Mouse (Mus musculus): ENCODE results near the gene Setd7. TPM values are rescaled to one million over a fixed set of nuclear protein-coding genes. Genes with fewer than 3 reads are reported as not detected.

Gene Setd7
- polyA plus RNA-seq, 1 experiment from 2014 or later = 8.2 TPM

DNA sequence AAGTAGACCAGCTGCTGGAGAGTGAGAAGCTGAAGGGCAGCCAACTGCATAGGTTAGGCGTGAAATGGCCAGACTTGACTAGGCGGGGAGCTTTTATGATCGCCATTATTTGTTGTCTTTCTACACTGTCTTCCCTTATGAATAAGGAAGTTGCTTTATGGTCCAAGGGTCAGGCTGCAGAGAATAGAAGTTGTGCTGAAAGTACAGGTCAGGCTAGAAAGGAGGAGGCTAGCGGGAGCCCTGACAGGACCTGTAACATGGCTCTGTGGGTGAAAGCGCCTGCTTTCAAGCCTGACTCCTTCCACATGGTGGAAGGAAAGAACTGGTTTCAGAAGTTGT is 28.4 kb downstream of the Setd7 start:
- ATAC-seq (ENCODE audit: low FRiP score) (no peak), DNase-seq (ENCODE audit: low spot score) (no peak)
- H3K27me3 ChIP-seq (ENCODE audit: control insufficient read depth, insufficient read depth, low read length) = no peaks in the 10 kb centered on the region
- H3K9ac ChIP-seq (ENCODE audit: low read depth, low read length) = no peak overlapping the region
- H3K4me3 ChIP-seq (ENCODE audit: low read depth, low read length) = no peak overlapping the region
- no peaks in the 10 kb centered on the region for H3K4me1 ChIP-seq (replicated peaks; ENCODE audit: control insufficient read depth, insufficient read depth, low read length)
- H3K27ac ChIP-seq (ENCODE audit: low read depth, low read length) = no peak overlapping the region
- H3K4me2 ChIP-seq (replicated peaks; ENCODE audit: low read depth, low read length) = no peak overlapping the region
- H3K9me3 ChIP-seq (ENCODE audit: control insufficient read depth, low read length) = no peaks in the 10 kb centered on the region
- 87% methylated on average over 5 of the region's 5 CpGs for WGBS
- H3K36me3 ChIP-seq (ENCODE audit: control insufficient read depth, insufficient read depth, low read length) = peaks cover 6% of the 10 kb centered on the region; the same call in 1 of the 2 replicates

DNA sequence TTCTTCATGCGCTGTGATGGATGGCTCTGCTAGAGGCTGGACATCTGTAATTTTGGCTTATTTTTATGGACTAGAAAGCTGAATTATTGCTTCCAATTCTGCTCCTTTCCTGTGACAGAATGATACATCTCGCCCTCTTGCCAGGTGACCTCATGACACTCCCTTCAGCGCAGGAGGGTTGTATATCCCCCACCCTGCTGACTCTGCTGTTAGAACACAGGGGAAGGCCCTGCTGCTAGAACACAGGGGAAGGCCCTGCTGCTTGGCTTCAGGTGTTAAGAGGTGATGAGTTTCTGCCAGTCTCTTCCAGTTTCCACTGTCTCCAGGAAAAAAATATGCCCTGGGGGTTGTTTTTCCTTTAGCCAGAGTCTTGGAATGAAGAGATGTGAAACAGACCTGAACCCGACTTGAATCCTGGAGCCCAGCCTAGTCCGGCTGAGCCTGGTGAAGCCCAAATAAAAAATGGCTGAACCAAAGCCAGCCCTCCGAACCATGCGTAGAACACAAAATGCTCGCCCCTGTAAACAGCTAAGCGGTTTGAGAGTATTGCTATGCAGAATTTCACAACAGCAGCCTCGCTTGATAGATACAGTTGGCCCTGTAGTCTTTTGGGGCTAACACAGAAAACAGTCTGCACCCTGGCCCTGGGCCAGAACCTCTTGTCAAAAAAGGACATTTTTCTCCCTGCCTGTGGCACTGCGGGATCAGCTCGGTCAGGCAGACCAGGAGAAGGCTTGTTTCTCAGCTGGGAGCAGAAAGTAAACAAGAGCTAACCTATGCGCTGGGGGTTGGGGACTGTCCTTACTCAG is 29.0 kb downstream of the Setd7 start:
- no peak overlapping the region for H3K4me3 ChIP-seq (ENCODE audit: low read depth, low read length)
- no peak for DNase-seq (ENCODE audit: low spot score)
- no peak for ATAC-seq (ENCODE audit: low FRiP score)
- no peak overlapping the region for H3K4me2 ChIP-seq (replicated peaks; ENCODE audit: low read depth, low read length)
- no peaks in the 10 kb centered on the region for H3K4me1 ChIP-seq (replicated peaks; ENCODE audit: control insufficient read depth, insufficient read depth, low read length)
- H3K9me3 ChIP-seq (ENCODE audit: control insufficient read depth, low read length) = no peaks in the 10 kb centered on the region
- H3K27me3 ChIP-seq (ENCODE audit: control insufficient read depth, insufficient read depth, low read length) = no peaks in the 10 kb centered on the region
- H3K36me3 ChIP-seq (ENCODE audit: control insufficient read depth, insufficient read depth, low read length) = peaks cover 6% of the 10 kb centered on the region; the same call in 1 of the 2 replicates
- H3K9ac ChIP-seq (ENCODE audit: low read depth, low read length) = no peak overlapping the region
- no peak overlapping the region for H3K27ac ChIP-seq (ENCODE audit: low read depth, low read length)
- 88% methylated on average over 13 of the region's 13 CpGs for WGBS

DNA sequence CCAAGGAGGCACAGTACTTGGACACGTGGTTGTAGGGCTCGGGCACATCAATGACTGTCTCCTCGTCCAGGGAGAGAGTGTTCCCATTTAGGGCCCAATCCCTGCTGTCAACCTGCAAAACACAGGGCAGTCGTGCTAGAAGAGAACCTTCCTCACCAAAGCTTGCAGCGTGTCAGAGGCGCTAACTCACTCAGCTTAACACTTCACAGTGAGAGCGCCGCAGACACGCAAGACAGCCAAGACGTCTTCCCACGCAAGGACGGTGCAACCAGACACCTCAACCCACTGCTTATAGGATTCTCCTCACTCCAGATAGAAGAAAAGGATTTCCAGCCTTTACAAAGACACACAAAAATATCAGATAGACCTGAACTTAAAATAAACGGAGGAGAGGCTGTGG is 33.8 kb downstream of the Setd7 start:
- Histone ChIP-seq H3K4me2 (replicated peaks; ENCODE audit: low read depth, low read length) (no peak overlapping the region), H3K9ac (ENCODE audit: low read depth, low read length) (no peak overlapping the region), H3K4me3 (ENCODE audit: low read depth, low read length) (no peak overlapping the region), H3K27ac (ENCODE audit: low read depth, low read length) (no peak overlapping the region), H3K36me3 (ENCODE audit: control insufficient read depth, insufficient read depth, low read length) (peaks cover 6% of the 10 kb centered on the region), H3K27me3 (ENCODE audit: control insufficient read depth, insufficient read depth, low read length) (no peaks in the 10 kb centered on the region), H3K4me1 (replicated peaks; ENCODE audit: control insufficient read depth, insufficient read depth, low read length) (no peaks in the 10 kb centered on the region), H3K9me3 (ENCODE audit: control insufficient read depth, low read length) (no peaks in the 10 kb centered on the region)
- WGBS = 94% methylated on average over 13 of the region's 13 CpGs
- no peak for ATAC-seq (ENCODE audit: low FRiP score)
- DNase-seq (ENCODE audit: low spot score) = no peak

DNA sequence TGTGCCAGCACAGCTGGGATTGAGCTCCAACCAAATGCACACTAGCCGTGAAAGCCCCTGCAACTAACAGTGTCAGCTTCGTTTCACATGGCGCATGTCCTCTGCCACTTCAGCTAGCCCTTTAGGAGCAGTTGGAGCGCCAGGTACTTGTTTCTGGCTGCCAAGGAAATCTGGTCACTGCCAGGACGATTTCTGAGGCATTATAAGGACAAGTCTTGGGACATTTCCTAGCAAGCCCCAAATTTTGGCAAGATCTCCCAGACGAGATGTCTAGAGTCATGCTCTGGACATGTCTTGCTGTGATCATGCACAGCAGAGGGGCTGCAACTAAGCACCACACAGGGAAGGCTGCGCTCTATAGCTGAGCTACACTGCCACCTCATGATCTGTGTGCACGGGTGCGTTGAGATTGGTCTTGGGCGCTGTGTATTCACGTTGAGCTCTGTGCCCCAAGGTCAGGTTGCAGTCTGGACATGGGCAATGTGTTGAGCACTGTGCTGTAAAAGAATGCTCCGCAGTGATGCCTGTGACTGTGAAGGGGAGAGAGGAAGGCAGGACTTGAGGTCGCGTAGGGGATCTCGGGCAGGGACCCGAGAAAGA is 35.4 kb downstream of the Setd7 start:
- Histone ChIP-seq H3K36me3 (ENCODE audit: control insufficient read depth, insufficient read depth, low read length) (peaks cover 6% of the 10 kb centered on the region), H3K4me2 (replicated peaks; ENCODE audit: low read depth, low read length) (no peak overlapping the region), H3K9ac (ENCODE audit: low read depth, low read length) (no peak overlapping the region), H3K4me1 (replicated peaks; ENCODE audit: control insufficient read depth, insufficient read depth, low read length) (no peaks in the 10 kb centered on the region), H3K9me3 (ENCODE audit: control insufficient read depth, low read length) (no peaks in the 10 kb centered on the region), H3K27me3 (ENCODE audit: control insufficient read depth, insufficient read depth, low read length) (no peaks in the 10 kb centered on the region), H3K27ac (ENCODE audit: low read depth, low read length) (no peak overlapping the region), H3K4me3 (ENCODE audit: low read depth, low read length) (no peak overlapping the region)
- DNase-seq (ENCODE audit: low spot score) (no peak), ATAC-seq (ENCODE audit: low FRiP score) (no peak)
- 84% methylated on average over 16 of the region's 16 CpGs for WGBS

DNA sequence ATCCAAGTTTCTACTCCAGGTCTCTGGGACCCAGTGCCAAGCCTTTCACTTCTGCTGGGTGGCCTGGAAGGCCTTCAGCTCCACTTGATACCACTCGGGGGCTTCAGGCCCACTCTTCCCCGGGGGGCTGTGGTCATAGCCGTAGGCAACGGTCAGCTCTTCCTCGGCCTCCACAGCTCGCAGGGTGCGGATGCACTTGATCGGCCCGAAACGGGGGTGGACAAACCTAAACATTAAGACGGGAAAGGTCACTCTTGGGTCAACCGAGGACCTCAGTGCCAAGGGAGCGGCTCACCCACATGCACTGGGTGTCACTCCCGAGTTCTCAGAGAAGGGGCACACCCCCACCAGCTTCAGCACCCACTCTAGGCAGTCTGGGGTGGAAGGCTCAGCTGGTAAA is 39.4 kb downstream of the Setd7 start:
- Histone ChIP-seq H3K4me3 (ENCODE audit: low read depth, low read length) (no peak overlapping the region), H3K4me1 (replicated peaks; ENCODE audit: control insufficient read depth, insufficient read depth, low read length) (no peaks in the 10 kb centered on the region), H3K4me2 (replicated peaks; ENCODE audit: low read depth, low read length) (no peak overlapping the region), H3K9ac (ENCODE audit: low read depth, low read length) (no peak overlapping the region), H3K27ac (ENCODE audit: low read depth, low read length) (no peak overlapping the region), H3K9me3 (ENCODE audit: control insufficient read depth, low read length) (no peaks in the 10 kb centered on the region), H3K27me3 (ENCODE audit: control insufficient read depth, insufficient read depth, low read length) (no peaks in the 10 kb centered on the region), H3K36me3 (ENCODE audit: control insufficient read depth, insufficient read depth, low read length) (peaks cover 6% of the 10 kb centered on the region)
- DNase-seq (ENCODE audit: low spot score) (no peak), ATAC-seq (ENCODE audit: low FRiP score) (no peak)
- WGBS = 93% methylated on average over 14 of the region's 14 CpGs

DNA sequence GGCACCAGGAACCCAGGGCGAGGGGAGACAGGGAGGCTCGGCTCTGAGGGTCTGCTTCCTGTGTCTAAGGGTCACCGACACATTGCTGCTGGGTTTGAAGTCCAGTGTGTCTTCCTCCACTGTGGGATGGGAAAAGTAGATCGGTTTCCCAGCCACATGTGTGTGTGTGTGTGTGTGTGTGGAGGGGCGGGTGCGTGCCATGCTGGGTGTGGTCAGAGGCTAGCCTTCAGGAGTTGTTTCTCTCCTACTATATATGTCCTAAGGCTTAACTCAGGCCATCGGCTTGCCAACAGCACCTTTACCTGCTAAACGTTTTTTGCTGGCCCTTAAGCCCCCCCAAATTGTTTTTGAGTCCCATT is 41.9 kb downstream of the Setd7 start:
- H3K27me3 ChIP-seq (ENCODE audit: control insufficient read depth, insufficient read depth, low read length) = no peaks in the 10 kb centered on the region
- no peak overlapping the region for H3K4me2 ChIP-seq (replicated peaks; ENCODE audit: low read depth, low read length)
- ATAC-seq (ENCODE audit: low FRiP score) (no peak), DNase-seq (ENCODE audit: low spot score) (no peak)
- WGBS = 76% methylated on average over 8 of the region's 8 CpGs
- H3K4me3 ChIP-seq (ENCODE audit: low read depth, low read length) = no peak overlapping the region
- H3K9me3 ChIP-seq (ENCODE audit: control insufficient read depth, low read length) = no peaks in the 10 kb centered on the region
- peaks cover 2% of the 10 kb centered on the region; the same call in 1 of the 2 replicates for H3K36me3 ChIP-seq (ENCODE audit: control insufficient read depth, insufficient read depth, low read length)
- no peak overlapping the region for H3K27ac ChIP-seq (ENCODE audit: low read depth, low read length)
- H3K9ac ChIP-seq (ENCODE audit: low read depth, low read length) = no peak overlapping the region
- no peaks in the 10 kb centered on the region for H3K4me1 ChIP-seq (replicated peaks; ENCODE audit: control insufficient read depth, insufficient read depth, low read length)

DNA sequence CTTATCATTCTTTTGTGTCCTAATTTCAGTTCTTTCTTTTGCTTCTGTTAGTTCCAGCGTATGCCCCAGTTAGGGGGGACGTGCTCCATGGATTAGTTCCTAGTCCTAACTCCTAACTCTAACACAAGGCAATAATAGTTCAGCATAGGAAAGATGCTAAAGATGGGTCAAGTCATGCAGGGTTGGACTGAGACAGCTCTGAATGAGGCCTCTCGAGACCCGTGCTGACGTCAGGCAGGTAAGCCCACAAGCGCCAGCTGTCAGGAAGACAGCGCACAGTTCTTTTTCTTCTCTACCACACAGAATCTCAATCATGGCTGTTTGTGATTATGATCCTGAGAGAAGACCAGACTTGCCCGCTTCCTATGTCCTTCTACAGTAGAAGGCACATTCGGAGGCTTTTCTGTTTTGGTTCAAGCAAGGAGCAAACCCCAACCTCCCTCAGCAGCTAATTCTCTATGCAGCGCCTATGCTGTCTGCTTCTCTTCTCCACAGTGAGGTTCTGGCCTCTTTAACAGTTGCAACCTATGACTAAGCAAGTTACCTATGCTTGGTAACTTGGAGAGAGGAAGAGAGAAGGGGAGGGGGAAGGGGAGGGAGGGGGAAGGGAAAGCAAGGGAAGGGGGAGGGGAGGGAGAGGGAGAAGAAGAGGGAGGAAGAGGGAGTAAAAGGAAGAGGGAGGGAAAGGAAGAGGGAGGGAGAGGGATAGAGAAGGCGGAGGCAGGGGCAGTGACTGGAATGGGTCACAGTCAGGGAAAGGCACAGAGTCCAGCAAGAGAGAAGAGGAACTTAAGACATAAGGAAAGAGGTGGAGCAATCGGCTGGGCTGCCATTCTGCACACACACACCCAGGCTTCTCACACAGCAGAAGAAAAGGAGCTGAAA is 42.6 kb downstream of the Setd7 start:
- H3K27ac ChIP-seq (ENCODE audit: low read depth, low read length) = no peak overlapping the region
- DNase-seq (ENCODE audit: low spot score) = no peak
- H3K36me3 ChIP-seq (ENCODE audit: control insufficient read depth, insufficient read depth, low read length) = no peaks in the 10 kb centered on the region
- no peak for ATAC-seq (ENCODE audit: low FRiP score)
- H3K9ac ChIP-seq (ENCODE audit: low read depth, low read length) = no peak overlapping the region
- no peaks in the 10 kb centered on the region for H3K9me3 ChIP-seq (ENCODE audit: control insufficient read depth, low read length)
- H3K4me1 ChIP-seq (replicated peaks; ENCODE audit: control insufficient read depth, insufficient read depth, low read length) = no peaks in the 10 kb centered on the region
- H3K4me2 ChIP-seq (replicated peaks; ENCODE audit: low read depth, low read length) = no peak overlapping the region
- no peak overlapping the region for H3K4me3 ChIP-seq (ENCODE audit: low read depth, low read length)
- H3K27me3 ChIP-seq (ENCODE audit: control insufficient read depth, insufficient read depth, low read length) = no peaks in the 10 kb centered on the region
- WGBS = 77% methylated on average over 12 of the region's 12 CpGs

DNA sequence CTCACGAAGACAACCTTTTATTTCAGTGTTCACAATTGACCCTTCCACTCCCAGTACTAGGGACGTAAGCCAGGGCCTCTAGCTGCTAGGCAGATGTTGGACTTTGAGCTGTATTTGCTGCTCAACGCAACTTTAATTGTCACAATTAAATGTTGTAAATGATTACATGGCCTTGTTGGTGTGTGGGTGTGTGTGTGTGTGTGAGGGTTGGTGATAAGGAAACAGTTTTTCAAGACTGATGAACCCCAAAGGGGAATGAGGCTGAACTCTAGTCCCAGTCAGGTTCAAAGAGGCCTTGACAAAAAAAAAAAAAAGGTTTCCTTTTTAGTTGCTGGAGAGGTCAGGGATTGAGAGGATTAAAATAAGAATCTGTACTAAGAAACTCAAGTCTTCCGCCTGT is 43.2 kb downstream of the Setd7 start:
- H3K4me2 ChIP-seq (replicated peaks; ENCODE audit: low read depth, low read length) = no peak overlapping the region
- no peak for DNase-seq (ENCODE audit: low spot score)
- ATAC-seq (ENCODE audit: low FRiP score) = no peak
- H3K9ac ChIP-seq (ENCODE audit: low read depth, low read length) = no peak overlapping the region
- no peak overlapping the region for H3K27ac ChIP-seq (ENCODE audit: low read depth, low read length)
- no peaks in the 10 kb centered on the region for H3K4me1 ChIP-seq (replicated peaks; ENCODE audit: control insufficient read depth, insufficient read depth, low read length)
- no peak overlapping the region for H3K4me3 ChIP-seq (ENCODE audit: low read depth, low read length)
- 88% methylated on average over 4 of the region's 4 CpGs for WGBS
- H3K27me3 ChIP-seq (ENCODE audit: control insufficient read depth, insufficient read depth, low read length) = no peaks in the 10 kb centered on the region
- no peaks in the 10 kb centered on the region for H3K9me3 ChIP-seq (ENCODE audit: control insufficient read depth, low read length)
- no peaks in the 10 kb centered on the region for H3K36me3 ChIP-seq (ENCODE audit: control insufficient read depth, insufficient read depth, low read length)

All from hindbrain, embryonic 11.5 days (tissue).